Mouse (Mus musculus) layer of hippocampus, postnatal 36 days (tissue): ENCODE results near the gene Gm15127. TPM values are rescaled to one million over a fixed set of nuclear protein-coding genes. Genes with fewer than 3 reads are reported as not detected.
"Not testable (repeated sequence)": the region's sequence is repeated elsewhere in the genome, so short reads cannot be mapped to it uniquely, and the experiment has no call there.

Experiments
- DNase-seq, 2 experiments: peaks; one replicate each; pipeline ENCODE4 v3.0.0; 2022
- total RNA-seq, 2 experiments: library from RNA; stranded (reverse); gene quantifications; 2 replicates each; pipeline ENCODE4 v1.2.3; 2021

Gene Gm15127
- total RNA-seq = not detected

GRCm38 (mm10) chrX:148663298-148663697 lies at the start of gene Gm15127:
Gm15127 (plus strand) TSS chrX:148663598.
- not testable (repeated sequence) for DNase-seq

GRCm38 (mm10) chrX:148615053-148615452 lies 48.3 kb upstream of the Gm15127 start, which contains the start of gene Gm8334:
Gm8334 (minus strand) TSS chrX:148615153.
- DNase-seq = not testable (repeated sequence)

GRCm38 (mm10) chrX:148676290-148676689 lies 12.9 kb downstream of the Gm15127 start:
- DNase-seq = not testable (repeated sequence)

Other genes with a start within 250 kb of the Gm15127 start
- gene Gm15114, start 174.6 kb upstream of the Gm15127 start, total RNA-seq = not detected
- gene Gm8334, start 48.4 kb upstream of the Gm15127 start, total RNA-seq = not detected
- gene Luzp4, start 194.0 kb downstream of the Gm15127 start, total RNA-seq = not detected